Mouse (Mus musculus) stomach, postnatal 0 days (tissue): ENCODE measurements around the gene Adam26b. TPM values are rescaled to one million over a fixed set of nuclear protein-coding genes. Genes with fewer than 3 reads are reported as not detected.
"Not testable (repeated sequence)": the region's sequence is repeated elsewhere in the genome, so short reads cannot be mapped to it uniquely, and the experiment has no call there.

Experiments
- ATAC-seq: fragments of 200-750 bp; cut with Nextera tagmentation; 2 replicates; pipeline ENCODE4 v1.8.0; 2017; ENCODE audit not compliant: low FRiP score, low TSS enrichment
- DNase-seq: peaks from one replicate; pipeline ENCODE4 v3.0.0-alpha.2; 2016; ENCODE audit warnings: low spot score
- H3K27ac ChIP-seq: fragments of 300-500 bp; sonication (generic); replicated peaks from 2 replicates; pipeline ENCODE4 v1.5.1; 2014; ENCODE audit warnings: mild to moderate bottlenecking, control low read depth
- H3K27me3 ChIP-seq: fragments of 300-500 bp; sonication (generic); 2 replicates; pipeline ENCODE4 v1.6.1; 2014; ENCODE audit warnings: low read length; ENCODE audit not compliant: control insufficient read depth, insufficient read depth
- H3K36me3 ChIP-seq: fragments of 300-500 bp; sonication (generic); 2 replicates; pipeline ENCODE4 v1.6.1; 2014; ENCODE audit warnings: low read length, mixed read lengths; ENCODE audit not compliant: control insufficient read depth, insufficient read depth
- H3K4me1 ChIP-seq: fragments of 300-500 bp; sonication (generic); replicated peaks from 2 replicates; pipeline ENCODE4 v1.6.1; 2014; ENCODE audit warnings: antibody characterized with exemption; ENCODE audit not compliant: control insufficient read depth, insufficient read depth
- H3K4me2 ChIP-seq: fragments of 300-500 bp; sonication (generic); replicated peaks from 2 replicates; pipeline ENCODE4 v1.6.1; 2014; ENCODE audit warnings: low read depth, mild to moderate bottlenecking, control low read depth, moderate library complexity
- H3K4me3 ChIP-seq: fragments of 300-500 bp; sonication (generic); 2 replicates; pipeline ENCODE4 v1.5.1; 2014; ENCODE audit warnings: low read depth, low read length, control low read depth
- H3K9ac ChIP-seq: fragments of 300-500 bp; sonication (generic); 2 replicates; pipeline ENCODE4 v1.6.1; 2014; ENCODE audit warnings: mild to moderate bottlenecking, low read length, control low read depth, mixed read lengths
- H3K9me3 ChIP-seq: fragments of 300-500 bp; sonication (generic); 2 replicates; pipeline ENCODE4 v1.6.1; 2016; ENCODE audit warnings: low read length; ENCODE audit not compliant: control insufficient read depth
- WGBS: fragments of 180-500 bp; shearing (Covaris S2); extraction: QIAGEN DNeasy Blood & Tissue Kit; methylation state at CpG from one replicate; pipeline ENCODE4 v1.1.7; 2014; 5-methylcytosine and 5-hydroxymethylcytosine counted together
- polyA plus RNA-seq: library from polyadenylated mRNA; unstranded; fragments of >200 nt; fragmentation: Nextera tagmentation; extraction: Ambion mirVana; gene quantifications from 2 replicates; pipeline ENCODE4 v1.2.1, GENCODE M21; 2015

The Adam26b gene
- not detected in 2 replicates for polyA plus RNA-seq

- not testable (repeated sequence) for H3K36me3 ChIP-seq, H3K27ac ChIP-seq, H3K4me2 ChIP-seq, ATAC-seq, H3K9ac ChIP-seq, H3K4me3 ChIP-seq, DNase-seq, H3K27me3 ChIP-seq, H3K9me3 ChIP-seq, H3K4me1 ChIP-seq
Observed at GRCm38 (mm10) chr8:43528006-43528405, at the start of gene Adam26b. Adam26b (minus strand) TSS chr8:43528106.

- not testable (repeated sequence) for H3K27ac ChIP-seq, ATAC-seq, H3K4me3 ChIP-seq, H3K4me2 ChIP-seq, H3K36me3 ChIP-seq, H3K9ac ChIP-seq, H3K4me1 ChIP-seq, H3K9me3 ChIP-seq, H3K27me3 ChIP-seq, DNase-seq
- 92% methylated on average over 2 of the region's 2 CpGs for WGBS
Observed at GRCm38 (mm10) chr8:43576607-43577006, 48.7 kb upstream of the Adam26b start, which contains the start of gene Adam26a. Adam26a (minus strand) TSS chr8:43576707.

Other genes with a start within 250 kb of the Adam26b start
- gene Zfp42, start 221.1 kb downstream of the Adam26b start, polyA plus RNA-seq = 0.05 and 0.11 TPM in 2 replicates
- not detected in 2 replicates for gene Adam26a, start 48.6 kb upstream of the Adam26b start, polyA plus RNA-seq
- gene Gm5346, start 99.2 kb upstream of the Adam26b start, polyA plus RNA-seq = not detected in 2 replicates
- gene Adam34, start 181.9 kb upstream of the Adam26b start, polyA plus RNA-seq = not detected in 2 replicates